Mouse (Mus musculus): ENCODE data around the gene Isoc2b. TPM values are rescaled to one million over a fixed set of nuclear protein-coding genes. Genes with fewer than 3 reads are reported as not detected.

The Isoc2b gene
- polyA plus RNA-seq, 1 experiment from 2014 or later, result 17.5 TPM

DNA sequence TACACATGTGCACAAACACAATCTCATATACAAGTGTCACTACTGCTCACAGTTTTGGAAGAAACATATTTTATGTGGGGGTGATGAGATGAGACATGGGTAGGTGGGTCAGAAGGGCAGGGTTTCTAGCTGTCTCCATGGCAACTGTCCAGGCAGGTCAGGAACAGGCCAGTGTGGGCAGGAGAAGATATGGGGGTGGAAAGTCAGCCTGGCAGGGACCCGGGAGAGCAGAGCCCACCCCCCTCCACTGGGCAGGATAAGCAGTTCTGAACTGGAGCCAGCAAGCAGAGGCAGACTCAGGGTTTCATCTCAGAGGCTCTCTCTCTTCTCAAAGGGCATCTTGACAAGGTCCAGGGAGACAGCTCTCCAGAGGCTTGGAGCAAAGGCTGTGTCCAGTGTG is 32.4 kb downstream of the Isoc2b start:
- Histone ChIP-seq H3K27ac (replicated peaks) (no peak overlapping the region), H3K9ac (ENCODE audit: low read length) (no peak overlapping the region), H3K4me3 (ENCODE audit: low read depth, low read length) (no peak overlapping the region), H3K4me1 (replicated peaks; ENCODE audit: control insufficient read depth, insufficient read depth) (0 out of 2 replicates have a peak, but pooled peaks cover 3% of the 10 kb centered on the region), H3K9me3 (ENCODE audit: control insufficient read depth, low read length) (no peaks in the 10 kb centered on the region), H3K4me2 (replicated peaks; ENCODE audit: low read depth) (no peak overlapping the region), H3K27me3 (ENCODE audit: control insufficient read depth, insufficient read depth, low read length) (no peaks in the 10 kb centered on the region; the same call in 1 of the 2 replicates), H3K36me3 (ENCODE audit: control insufficient read depth, insufficient read depth, low read length) (no peaks in the 10 kb centered on the region)
- 0% methylated on average over 1 of the region's 1 CpGs for WGBS
- no peak for ATAC-seq (ENCODE audit: low FRiP score, low TSS enrichment)
- no peak for TF ChIP-seq CTCF (IDR thresholded peaks at IDR 0.05; ENCODE audit: low read depth)
- no peak for TF ChIP-seq EP300 (optimal IDR thresholded peaks at IDR 0.05)
- DNase-seq (ENCODE audit: low spot score), result no peak

- WGBS, result under 1% methylated on average over 49 of the region's 51 CpGs
- TF ChIP-seq EP300 (optimal IDR thresholded peaks at IDR 0.05) (no peak), CTCF (IDR thresholded peaks at IDR 0.05; ENCODE audit: low read depth) (peak; percentile 68)
- 0 out of 2 replicates have a peak, but pooled peaks cover 3% of the 10 kb centered on the region for H3K4me1 ChIP-seq (replicated peaks; ENCODE audit: control insufficient read depth, insufficient read depth)
- H3K27me3 ChIP-seq (ENCODE audit: control insufficient read depth, insufficient read depth, low read length), result no peaks in the 10 kb centered on the region; the same call in 1 of the 2 replicates
- no peaks in the 10 kb centered on the region for H3K36me3 ChIP-seq (ENCODE audit: control insufficient read depth, insufficient read depth, low read length)
- peak overlapping the region; percentile 87 for H3K4me2 ChIP-seq (replicated peaks; ENCODE audit: low read depth)
- no peaks in the 10 kb centered on the region for H3K9me3 ChIP-seq (ENCODE audit: control insufficient read depth, low read length)
- H3K4me3 ChIP-seq (ENCODE audit: low read depth, low read length), result peak overlapping the region; percentile 35
- DNase-seq (ENCODE audit: low spot score) (peak; percentile 86), ATAC-seq (ENCODE audit: low FRiP score, low TSS enrichment) (peak; percentile 94)
- peak overlapping the region; percentile 41 for H3K9ac ChIP-seq (ENCODE audit: low read length)
- H3K27ac ChIP-seq (replicated peaks), result no peak overlapping the region
Measured at GRCm38 (mm10) chr7:4836351-4836792, 33.7 kb downstream of the Isoc2b start.

- 6% methylated on average over 32 of the region's 34 CpGs for WGBS
- DNase-seq (ENCODE audit: low spot score), result peak; percentile 26
- Histone ChIP-seq H3K36me3 (ENCODE audit: control insufficient read depth, insufficient read depth, low read length) (no peaks in the 10 kb centered on the region), H3K4me2 (replicated peaks; ENCODE audit: low read depth) (peak overlapping the region; percentile 87), H3K27me3 (ENCODE audit: control insufficient read depth, insufficient read depth, low read length) (no peaks in the 10 kb centered on the region; the same call in 1 of the 2 replicates), H3K27ac (replicated peaks) (no peak overlapping the region), H3K4me1 (replicated peaks; ENCODE audit: control insufficient read depth, insufficient read depth) (0 out of 2 replicates have a peak, but pooled peaks cover 3% of the 10 kb centered on the region), H3K9ac (ENCODE audit: low read length) (peak overlapping the region; percentile 38; the same call in 1 of the 2 replicates), H3K9me3 (ENCODE audit: control insufficient read depth, low read length) (no peaks in the 10 kb centered on the region), H3K4me3 (ENCODE audit: low read depth, low read length) (peak overlapping the region; percentile 35)
- TF ChIP-seq CTCF (IDR thresholded peaks at IDR 0.05; ENCODE audit: low read depth) (no peak), EP300 (optimal IDR thresholded peaks at IDR 0.05) (no peak)
- ATAC-seq (ENCODE audit: low FRiP score, low TSS enrichment), result peak; percentile 46
Measured at GRCm38 (mm10) chr7:4835631-4836327, 34.3 kb downstream of the Isoc2b start.

DNA sequence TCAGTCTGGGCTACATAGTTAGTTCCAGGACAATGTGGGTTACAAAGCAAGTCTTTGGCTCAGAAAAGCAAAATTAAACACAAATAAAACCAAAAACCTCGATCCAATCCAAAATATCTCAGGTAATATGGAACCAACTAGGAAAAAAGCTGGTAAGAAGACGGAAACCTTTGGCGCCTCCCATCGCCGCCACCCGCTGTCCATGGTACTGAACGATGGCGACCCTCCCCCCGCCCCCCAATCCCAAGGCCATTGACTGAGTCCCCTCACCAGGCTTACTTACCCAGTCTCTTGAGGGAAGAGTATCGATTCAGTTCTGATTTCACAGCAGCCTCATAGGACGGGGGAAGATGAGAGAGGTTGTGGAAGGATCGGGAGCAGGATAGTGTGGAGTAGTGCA is 39.6 kb downstream of the Isoc2b start:
- no peaks in the 10 kb centered on the region for H3K9me3 ChIP-seq (ENCODE audit: control insufficient read depth, low read length)
- no peak for DNase-seq (ENCODE audit: low spot score)
- no peak overlapping the region for H3K9ac ChIP-seq (ENCODE audit: low read length)
- H3K4me3 ChIP-seq (ENCODE audit: low read depth, low read length), result no peak overlapping the region
- no peak overlapping the region for H3K4me2 ChIP-seq (replicated peaks; ENCODE audit: low read depth)
- H3K4me1 ChIP-seq (replicated peaks; ENCODE audit: control insufficient read depth, insufficient read depth), result no peaks in the 10 kb centered on the region
- H3K27ac ChIP-seq (replicated peaks), result no peak overlapping the region
- no peak for ATAC-seq (ENCODE audit: low FRiP score, low TSS enrichment)
- H3K36me3 ChIP-seq (ENCODE audit: control insufficient read depth, insufficient read depth, low read length), result no peaks in the 10 kb centered on the region
- WGBS, result 8% methylated on average over 12 of the region's 12 CpGs
- no peaks in the 10 kb centered on the region for H3K27me3 ChIP-seq (ENCODE audit: control insufficient read depth, insufficient read depth, low read length)
- TF ChIP-seq EP300 (optimal IDR thresholded peaks at IDR 0.05) (no peak), CTCF (IDR thresholded peaks at IDR 0.05; ENCODE audit: low read depth) (no peak)

GRCm38 (mm10) chr7:4825365-4825764 is 44.7 kb downstream of the Isoc2b start:
- H3K9me3 ChIP-seq (ENCODE audit: control insufficient read depth, low read length), result no peaks in the 10 kb centered on the region
- no peak overlapping the region for H3K9ac ChIP-seq (ENCODE audit: low read length)
- DNase-seq (ENCODE audit: low spot score), result no peak
- H3K27me3 ChIP-seq (ENCODE audit: control insufficient read depth, insufficient read depth, low read length), result no peaks in the 10 kb centered on the region
- no peaks in the 10 kb centered on the region for H3K4me1 ChIP-seq (replicated peaks; ENCODE audit: control insufficient read depth, insufficient read depth)
- TF ChIP-seq CTCF (IDR thresholded peaks at IDR 0.05; ENCODE audit: low read depth) (no peak), EP300 (optimal IDR thresholded peaks at IDR 0.05) (no peak)
- no peaks in the 10 kb centered on the region for H3K36me3 ChIP-seq (ENCODE audit: control insufficient read depth, insufficient read depth, low read length)
- WGBS, result 44% methylated on average over 4 of the region's 4 CpGs
- no peak for ATAC-seq (ENCODE audit: low FRiP score, low TSS enrichment)
- H3K27ac ChIP-seq (replicated peaks), result no peak overlapping the region
- no peak overlapping the region for H3K4me3 ChIP-seq (ENCODE audit: low read depth, low read length)
- no peak overlapping the region for H3K4me2 ChIP-seq (replicated peaks; ENCODE audit: low read depth)

Data from stomach, postnatal 0 days (tissue).